Mouse (Mus musculus) stomach, embryonic 16.5 days (tissue): ENCODE measurements at regions not wholly inside any gene's neighbourhood (a gene's known extent, or its start where the extent isn't known, plus 50 kb on each side); places are given as distances from the start of the nearest gene placed in this dataset.
A peak's percentile ranks its signal among the peaks of the same experiment; 100 is the strongest.

Source experiments
- ATAC-seq: fragments of 200-750 bp; cut with Nextera tagmentation; 2 replicates; pipeline ENCODE4 v1.8.0; 2017; ENCODE audit warnings: moderate number of reproducible peaks, moderate TSS enrichment; ENCODE audit not compliant: insufficient read depth, low FRiP score
- H3K27ac ChIP-seq: fragments of 300-500 bp; sonication (generic); 2 replicates; pipeline ENCODE4 v1.5.1; 2014; ENCODE audit warnings: low read length
- H3K27me3 ChIP-seq: fragments of 300-500 bp; sonication (generic); 2 replicates; pipeline ENCODE4 v1.6.1; 2014; ENCODE audit warnings: low read length, control low read depth, mixed read lengths; ENCODE audit not compliant: control insufficient read depth, insufficient read depth
- H3K36me3 ChIP-seq: fragments of 300-500 bp; sonication (generic); 2 replicates; pipeline ENCODE4 v1.6.1; 2014; ENCODE audit warnings: low read length; ENCODE audit not compliant: control insufficient read depth, insufficient read depth
- H3K4me1 ChIP-seq: fragments of 300-500 bp; sonication (generic); 2 replicates; pipeline ENCODE4 v1.6.1; 2014; ENCODE audit warnings: low read length, control low read depth, mixed read lengths; ENCODE audit not compliant: control insufficient read depth, insufficient read depth
- H3K4me2 ChIP-seq: fragments of 300-500 bp; sonication (generic); 2 replicates; pipeline ENCODE4 v1.6.1; 2014; ENCODE audit warnings: low read depth, low read length, mixed read lengths
- H3K4me3 ChIP-seq: fragments of 300-500 bp; sonication (generic); replicated peaks from 2 replicates; pipeline ENCODE4 v1.5.1; 2014; ENCODE audit warnings: mild to moderate bottlenecking, low read length
- H3K9ac ChIP-seq: fragments of 300-500 bp; sonication (generic); 2 replicates; pipeline ENCODE4 v1.6.1; 2014; ENCODE audit warnings: low read length
- H3K9me3 ChIP-seq: fragments of 300-500 bp; sonication (generic); replicated peaks from 2 replicates; pipeline ENCODE4 v1.6.1; 2016; ENCODE audit warnings: low read length, control low read depth; ENCODE audit not compliant: control insufficient read depth
- WGBS: fragments of 180-500 bp; shearing (Covaris S2); extraction: QIAGEN DNeasy Blood & Tissue Kit; methylation state at CpG from one replicate; pipeline ENCODE4 v1.1.7; 2014; 5-methylcytosine and 5-hydroxymethylcytosine counted together

DNA sequence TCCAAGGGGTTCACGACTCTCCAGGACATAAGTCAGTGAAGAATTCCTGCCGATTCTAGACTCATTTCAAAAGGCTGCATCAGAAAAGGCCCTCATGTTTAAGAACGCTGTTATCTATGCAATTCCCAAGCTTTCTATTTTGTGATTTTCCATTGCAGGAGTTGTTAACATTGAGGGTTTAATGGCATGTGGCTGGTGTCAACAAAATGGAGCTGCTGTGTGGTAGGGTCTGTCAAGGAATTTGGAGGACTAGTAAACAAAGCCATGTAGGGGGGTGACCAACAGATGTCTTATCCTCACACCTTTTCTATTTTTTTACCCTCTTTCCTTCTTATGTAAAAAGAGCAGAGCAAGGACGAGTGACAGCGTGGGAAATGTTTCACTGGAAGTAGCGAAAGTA, 186.9 kb upstream of the Ccdc122 start:
- 60% methylated on average over 6 of the region's 6 CpGs for WGBS
- no peak for ATAC-seq
- H3K4me1 ChIP-seq: peaks cover 3% of the 10 kb centered on the region; the same call in 1 of the 2 replicates
- H3K9me3 ChIP-seq: no peaks in the 10 kb centered on the region
- no peaks in the 10 kb centered on the region for H3K27me3 ChIP-seq
- no peaks in the 10 kb centered on the region for H3K36me3 ChIP-seq
- no peak overlapping the region for H3K27ac ChIP-seq
- no peak overlapping the region for H3K4me3 ChIP-seq
- no peak overlapping the region for H3K4me2 ChIP-seq
- H3K9ac ChIP-seq: no peak overlapping the region

- 67% methylated on average over 3 of the region's 3 CpGs for WGBS
- no peaks in the 10 kb centered on the region for H3K27me3 ChIP-seq
- no peak overlapping the region for H3K27ac ChIP-seq
- no peak for ATAC-seq
- no peak overlapping the region for H3K4me2 ChIP-seq
- no peaks in the 10 kb centered on the region for H3K36me3 ChIP-seq
- peaks cover 3% of the 10 kb centered on the region; the same call in 1 of the 2 replicates for H3K4me1 ChIP-seq
- no peaks in the 10 kb centered on the region for H3K9me3 ChIP-seq
- no peak overlapping the region for H3K9ac ChIP-seq
- H3K4me3 ChIP-seq: no peak overlapping the region
Measured at GRCm38 (mm10) chr14:76849071-76849470, 187.5 kb upstream of the Ccdc122 start.

- H3K27ac ChIP-seq: no peak overlapping the region
- no peak overlapping the region for H3K4me3 ChIP-seq
- no peak overlapping the region for H3K9ac ChIP-seq
- no peaks in the 10 kb centered on the region for H3K36me3 ChIP-seq
- H3K27me3 ChIP-seq: no peaks in the 10 kb centered on the region
- no peak overlapping the region for H3K4me2 ChIP-seq
- ATAC-seq: no peak
- peaks cover 3% of the 10 kb centered on the region; the same call in 1 of the 2 replicates for H3K4me1 ChIP-seq
- 77% methylated on average over 3 of the region's 3 CpGs for WGBS
- no peaks in the 10 kb centered on the region for H3K9me3 ChIP-seq
Measured at GRCm38 (mm10) chr14:76845706-76846105, 190.9 kb upstream of the Ccdc122 start.

- 81% methylated on average over 1 of the region's 1 CpGs for WGBS
- Histone ChIP-seq H3K36me3 (no peaks in the 10 kb centered on the region), H3K9ac (no peak overlapping the region), H3K4me3 (no peak overlapping the region), H3K4me1 (no peaks in the 10 kb centered on the region; the same call in 1 of the 2 replicates), H3K27me3 (no peaks in the 10 kb centered on the region), H3K9me3 (no peaks in the 10 kb centered on the region), H3K27ac (no peak overlapping the region), H3K4me2 (no peak overlapping the region)
- ATAC-seq: no peak
Measured at GRCm38 (mm10) chr14:76844717-76845116, 191.9 kb upstream of the Ccdc122 start.

DNA sequence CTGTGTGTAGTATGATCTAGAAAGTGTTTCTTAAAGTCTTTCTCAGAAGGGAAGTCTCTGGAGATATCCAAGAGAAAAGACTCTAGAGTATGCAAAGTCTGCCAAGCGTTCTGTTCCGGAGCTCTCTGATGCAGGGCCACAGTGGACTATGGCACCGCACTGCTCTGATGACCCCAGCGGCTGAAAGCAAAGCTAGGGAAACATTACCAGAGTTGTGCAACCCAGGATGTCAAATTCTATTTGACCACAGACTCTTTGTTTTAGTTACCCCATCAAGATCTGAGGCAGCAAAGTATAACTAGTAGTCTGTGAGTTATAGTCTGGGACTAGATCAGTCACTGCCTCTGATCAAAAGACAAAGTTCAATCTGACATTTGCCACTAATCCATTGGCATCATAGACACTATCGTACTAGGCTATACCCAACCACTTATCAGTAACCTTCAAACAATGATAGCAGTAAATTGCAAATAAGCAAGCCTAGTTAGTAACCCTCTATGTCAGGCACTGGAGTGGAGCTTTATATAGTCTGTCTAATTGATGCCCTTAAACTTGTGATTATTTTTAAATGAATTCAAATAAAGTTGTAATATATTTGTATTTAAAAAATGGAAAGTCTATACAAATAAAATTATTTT, 198.9 kb upstream of the Ccdc122 start:
- no peak overlapping the region for H3K27ac ChIP-seq
- no peak for ATAC-seq

GRCm38 (mm10) chr14:76836926-76837516, 199.6 kb upstream of the Ccdc122 start:
- no peaks in the 10 kb centered on the region for H3K9me3 ChIP-seq
- no peaks in the 10 kb centered on the region for H3K4me1 ChIP-seq
- H3K27ac ChIP-seq: no peak overlapping the region
- H3K4me3 ChIP-seq: no peak overlapping the region
- no peak overlapping the region for H3K9ac ChIP-seq
- ATAC-seq: no peak
- H3K4me2 ChIP-seq: no peak overlapping the region
- 61% methylated on average over 10 of the region's 10 CpGs for WGBS
- H3K36me3 ChIP-seq: no peaks in the 10 kb centered on the region
- H3K27me3 ChIP-seq: no peaks in the 10 kb centered on the region

More for the DNA sequence above, 198.9 kb upstream of the Ccdc122 start:
- Histone ChIP-seq H3K9ac (no peak overlapping the region), H3K4me1 (no peaks in the 10 kb centered on the region), H3K27me3 (no peaks in the 10 kb centered on the region), H3K36me3 (no peaks in the 10 kb centered on the region), H3K4me2 (no peak overlapping the region), H3K4me3 (no peak overlapping the region), H3K9me3 (no peaks in the 10 kb centered on the region)
- 83% methylated on average over 5 of the region's 5 CpGs for WGBS

GRCm38 (mm10) chr14:76836271-76836670, 200.3 kb upstream of the Ccdc122 start:
- Histone ChIP-seq H3K36me3 (no peaks in the 10 kb centered on the region), H3K9ac (no peak overlapping the region), H3K4me1 (no peaks in the 10 kb centered on the region), H3K27ac (no peak overlapping the region), H3K4me2 (no peak overlapping the region), H3K4me3 (no peak overlapping the region), H3K9me3 (no peaks in the 10 kb centered on the region), H3K27me3 (no peaks in the 10 kb centered on the region)
- 83% methylated on average over 2 of the region's 2 CpGs for WGBS
- ATAC-seq: no peak

DNA sequence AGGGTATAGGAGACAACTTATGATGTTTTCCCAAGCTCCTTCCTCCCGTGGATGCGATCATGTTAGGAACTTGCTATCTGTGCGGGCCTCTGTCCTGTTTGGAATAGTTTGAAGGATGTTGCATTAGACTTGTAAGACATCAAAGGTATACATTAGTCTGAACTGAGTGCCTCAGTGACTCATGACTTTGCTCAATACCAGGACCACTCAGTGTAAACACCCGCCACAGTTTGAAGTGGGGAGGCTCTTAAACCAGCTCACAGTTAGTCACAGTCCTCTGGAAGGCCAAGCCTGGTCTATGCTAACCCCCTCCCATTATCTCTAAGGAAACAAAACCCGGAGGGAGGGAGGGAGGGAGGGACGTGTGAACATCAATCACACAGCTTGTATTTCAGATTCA, 202.5 kb upstream of the Ccdc122 start:
- Histone ChIP-seq H3K4me3 (no peak overlapping the region), H3K9ac (no peak overlapping the region), H3K36me3 (no peaks in the 10 kb centered on the region), H3K27ac (peak overlapping the region; percentile 46; the same call in 1 of the 2 replicates), H3K4me2 (no peak overlapping the region), H3K27me3 (no peaks in the 10 kb centered on the region), H3K9me3 (no peaks in the 10 kb centered on the region), H3K4me1 (no peaks in the 10 kb centered on the region)
- WGBS: 27% methylated on average over 6 of the region's 6 CpGs
- ATAC-seq: peak; percentile 86; the same call in 1 of the 2 replicates

DNA sequence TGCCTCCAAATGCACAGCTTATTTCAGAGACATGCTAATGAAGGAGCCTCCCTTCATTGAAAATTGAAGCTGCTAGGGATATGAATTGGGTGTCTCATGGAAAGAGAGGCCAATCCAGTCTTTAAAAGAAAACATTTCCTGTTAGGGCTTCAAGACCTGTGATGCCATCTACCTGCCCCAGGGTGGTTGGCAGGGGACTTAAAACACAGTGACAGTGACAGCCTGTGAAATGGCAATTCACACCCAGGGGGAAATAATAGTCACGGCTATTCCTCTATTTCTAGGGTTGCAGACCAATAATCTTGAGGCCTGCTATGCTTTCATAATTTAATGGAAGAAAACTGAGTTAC, 207.4 kb upstream of the Ccdc122 start:
- no peaks in the 10 kb centered on the region for H3K27me3 ChIP-seq
- no peaks in the 10 kb centered on the region for H3K4me1 ChIP-seq
- no peak for ATAC-seq
- H3K4me3 ChIP-seq: no peak overlapping the region
- WGBS: 93% methylated on average over 1 of the region's 1 CpGs
- no peak overlapping the region for H3K27ac ChIP-seq
- no peak overlapping the region for H3K9ac ChIP-seq
- H3K9me3 ChIP-seq: no peaks in the 10 kb centered on the region
- H3K36me3 ChIP-seq: no peaks in the 10 kb centered on the region
- H3K4me2 ChIP-seq: no peak overlapping the region
